Mouse (Mus musculus): ENCODE data around the gene Lypla2. TPM values are rescaled to one million over a fixed set of nuclear protein-coding genes. Genes with fewer than 3 reads are reported as not detected.
"Not testable (repeated sequence)": the region's sequence is repeated elsewhere in the genome, so short reads cannot be mapped to it uniquely, and the experiment has no call there.

Gene Lypla2
- polyA plus RNA-seq, 1 experiment, result 90.8 TPM

- H3K4me3 ChIP-seq (ENCODE audit: insufficient read depth, low read depth, low read length), result no peak overlapping the region
- peaks cover 5% of the 10 kb centered on the region; the same call in 1 of the 2 replicates for H3K4me1 ChIP-seq (ENCODE audit: control insufficient read depth, insufficient read depth, low read length)
- no peak overlapping the region for H3K27ac ChIP-seq (ENCODE audit: insufficient read depth, low read depth, low read length)
- H3K27me3 ChIP-seq (replicated peaks; ENCODE audit: control insufficient read depth, insufficient read depth, low read length), result no peaks in the 10 kb centered on the region
- DNase-seq, result no peak
- no peak for TF ChIP-seq CTCF (conservative IDR thresholded peaks at IDR 0.05; ENCODE audit: insufficient read depth, insufficient read length, low read depth, low read length)
- TF ChIP-seq POLR2A (IDR thresholded peaks at IDR 0.05; ENCODE audit: low read depth, low read length), result no peak
- WGBS, result 91% methylated on average over 6 of the region's 6 CpGs
- no peaks in the 10 kb centered on the region; the same call in 1 of the 2 replicates for H3K36me3 ChIP-seq (ENCODE audit: control insufficient read depth, insufficient read depth, low read length)
Observed at GRCm38 (mm10) chr4:135942193-135942592, 30.2 kb downstream of the Lypla2 start.

- H3K27me3 ChIP-seq (replicated peaks; ENCODE audit: control insufficient read depth, insufficient read depth, low read length); H3K4me3 ChIP-seq (ENCODE audit: insufficient read depth, low read depth, low read length); H3K36me3 ChIP-seq (ENCODE audit: control insufficient read depth, insufficient read depth, low read length); DNase-seq; H3K27ac ChIP-seq (ENCODE audit: insufficient read depth, low read depth, low read length); H3K4me1 ChIP-seq (ENCODE audit: control insufficient read depth, insufficient read depth, low read length): not testable (repeated sequence)
- peak; percentile 54 for TF ChIP-seq CTCF (conservative IDR thresholded peaks at IDR 0.05; ENCODE audit: insufficient read depth, insufficient read length, low read depth, low read length)
- WGBS, result 87% methylated on average over 8 of the region's 8 CpGs
Observed at GRCm38 (mm10) chr4:135941026-135941425, 31.4 kb downstream of the Lypla2 start.

DNA sequence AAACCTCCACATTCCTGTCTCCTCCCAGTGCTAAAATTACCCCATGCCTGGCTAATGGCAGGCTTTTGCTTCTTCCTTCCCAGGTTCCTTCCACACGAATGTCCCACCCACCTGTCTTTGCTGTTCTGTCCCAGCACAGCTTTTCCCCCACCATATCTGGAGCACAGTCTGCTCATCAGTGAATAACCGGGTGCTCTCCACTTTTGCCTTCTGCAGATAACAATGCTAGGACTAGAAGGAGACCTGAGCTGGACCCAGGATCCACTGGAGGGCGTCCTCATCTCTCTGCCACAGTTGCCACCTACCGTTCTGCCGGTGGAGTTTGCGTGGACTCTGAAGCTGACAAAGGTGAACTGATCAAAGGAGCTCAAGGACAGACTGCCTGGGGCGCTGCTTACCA lies 33.6 kb downstream of the Lypla2 start:
- TF ChIP-seq POLR2A (IDR thresholded peaks at IDR 0.05; ENCODE audit: low read depth, low read length) (no peak), CTCF (conservative IDR thresholded peaks at IDR 0.05; ENCODE audit: insufficient read depth, insufficient read length, low read depth, low read length) (no peak)
- no peaks in the 10 kb centered on the region for H3K4me1 ChIP-seq (ENCODE audit: control insufficient read depth, insufficient read depth, low read length)
- WGBS, result 75% methylated on average over 7 of the region's 7 CpGs
- no peak overlapping the region for H3K27ac ChIP-seq (ENCODE audit: insufficient read depth, low read depth, low read length)
- H3K36me3 ChIP-seq (ENCODE audit: control insufficient read depth, insufficient read depth, low read length), result peaks cover 4% of the 10 kb centered on the region
- DNase-seq, result no peak
- no peak overlapping the region for H3K4me3 ChIP-seq (ENCODE audit: insufficient read depth, low read depth, low read length)
- no peaks in the 10 kb centered on the region for H3K27me3 ChIP-seq (replicated peaks; ENCODE audit: control insufficient read depth, insufficient read depth, low read length)

DNA sequence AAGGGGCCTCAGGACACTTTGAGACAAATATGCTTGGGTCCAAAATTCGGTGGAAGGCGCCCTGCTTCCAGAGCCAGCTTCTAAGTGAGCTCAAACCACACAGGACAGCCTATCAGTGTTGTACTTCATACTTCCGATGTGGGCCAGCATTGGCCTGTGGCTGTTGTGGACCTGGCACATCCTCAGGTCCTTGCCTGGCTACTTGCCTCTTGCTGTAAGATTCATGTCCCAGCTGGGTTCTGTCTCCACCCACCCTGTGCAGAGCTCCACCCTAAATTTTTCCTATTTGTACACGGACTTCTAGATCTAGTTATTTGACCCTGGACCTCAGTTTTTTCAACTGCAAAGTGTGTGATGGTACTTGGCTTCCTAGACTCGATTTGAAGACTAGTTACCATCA lies 36.9 kb downstream of the Lypla2 start:
- 67% methylated on average over 5 of the region's 5 CpGs for WGBS
- peaks cover 7% of the 10 kb centered on the region for H3K36me3 ChIP-seq (ENCODE audit: control insufficient read depth, insufficient read depth, low read length)
- no peaks in the 10 kb centered on the region for H3K27me3 ChIP-seq (replicated peaks; ENCODE audit: control insufficient read depth, insufficient read depth, low read length)

GRCm38 (mm10) chr4:135934708-135935500 lies 37.5 kb downstream of the Lypla2 start:
- Histone ChIP-seq H3K27ac (ENCODE audit: insufficient read depth, low read depth, low read length) (no peak overlapping the region), H3K4me1 (ENCODE audit: control insufficient read depth, insufficient read depth, low read length) (no peaks in the 10 kb centered on the region; the same call in 1 of the 2 replicates), H3K4me3 (ENCODE audit: insufficient read depth, low read depth, low read length) (no peak overlapping the region), H3K27me3 (replicated peaks; ENCODE audit: control insufficient read depth, insufficient read depth, low read length) (no peaks in the 10 kb centered on the region), H3K36me3 (ENCODE audit: control insufficient read depth, insufficient read depth, low read length) (peaks cover 7% of the 10 kb centered on the region)
- no peak for TF ChIP-seq CTCF (conservative IDR thresholded peaks at IDR 0.05; ENCODE audit: insufficient read depth, insufficient read length, low read depth, low read length)
- TF ChIP-seq POLR2A (IDR thresholded peaks at IDR 0.05; ENCODE audit: low read depth, low read length), result no peak
- no peak for DNase-seq
- WGBS, result 73% methylated on average over 12 of the region's 12 CpGs

More for the DNA sequence above, 36.9 kb downstream of the Lypla2 start:
- no peak for TF ChIP-seq CTCF (conservative IDR thresholded peaks at IDR 0.05; ENCODE audit: insufficient read depth, insufficient read length, low read depth, low read length)
- TF ChIP-seq POLR2A (IDR thresholded peaks at IDR 0.05; ENCODE audit: low read depth, low read length), result no peak
- Histone ChIP-seq H3K4me3 (ENCODE audit: insufficient read depth, low read depth, low read length) (no peak overlapping the region), H3K27ac (ENCODE audit: insufficient read depth, low read depth, low read length) (no peak overlapping the region), H3K4me1 (ENCODE audit: control insufficient read depth, insufficient read depth, low read length) (no peaks in the 10 kb centered on the region)
- DNase-seq, result no peak

- Histone ChIP-seq H3K4me1 (ENCODE audit: control insufficient read depth, insufficient read depth, low read length) (no peaks in the 10 kb centered on the region; the same call in 1 of the 2 replicates), H3K27me3 (replicated peaks; ENCODE audit: control insufficient read depth, insufficient read depth, low read length) (no peaks in the 10 kb centered on the region), H3K27ac (ENCODE audit: insufficient read depth, low read depth, low read length) (no peak overlapping the region), H3K4me3 (ENCODE audit: insufficient read depth, low read depth, low read length) (no peak overlapping the region), H3K36me3 (ENCODE audit: control insufficient read depth, insufficient read depth, low read length) (peaks cover 5% of the 10 kb centered on the region)
- TF ChIP-seq POLR2A (IDR thresholded peaks at IDR 0.05; ENCODE audit: low read depth, low read length) (no peak), CTCF (conservative IDR thresholded peaks at IDR 0.05; ENCODE audit: insufficient read depth, insufficient read length, low read depth, low read length) (peak; percentile 78)
- peak; percentile 55 for DNase-seq
- 63% methylated on average over 5 of the region's 5 CpGs for WGBS
Observed at GRCm38 (mm10) chr4:135931832-135932231, 40.6 kb downstream of the Lypla2 start.

- no peaks in the 10 kb centered on the region for H3K27me3 ChIP-seq (replicated peaks; ENCODE audit: control insufficient read depth, insufficient read depth, low read length)
- no peaks in the 10 kb centered on the region; the same call in 1 of the 2 replicates for H3K4me1 ChIP-seq (ENCODE audit: control insufficient read depth, insufficient read depth, low read length)
- 79% methylated on average over 8 of the region's 8 CpGs for WGBS
- peak; percentile 60 for DNase-seq
- no peak overlapping the region for H3K27ac ChIP-seq (ENCODE audit: insufficient read depth, low read depth, low read length)
- TF ChIP-seq CTCF (conservative IDR thresholded peaks at IDR 0.05; ENCODE audit: insufficient read depth, insufficient read length, low read depth, low read length), result no peak
- TF ChIP-seq POLR2A (IDR thresholded peaks at IDR 0.05; ENCODE audit: low read depth, low read length), result no peak
- H3K4me3 ChIP-seq (ENCODE audit: insufficient read depth, low read depth, low read length), result no peak overlapping the region
- peaks cover 8% of the 10 kb centered on the region for H3K36me3 ChIP-seq (ENCODE audit: control insufficient read depth, insufficient read depth, low read length)
Observed at GRCm38 (mm10) chr4:135930239-135930638, 42.2 kb downstream of the Lypla2 start.

Data from kidney, adult 2 months (tissue).